Mouse (Mus musculus): Measurements from ENCODE around the gene Fastk.

- TF ChIP-seq CTCF (conservative IDR thresholded peaks at IDR 0.05; ENCODE audit: insufficient read depth, insufficient read length, low read depth, low read length) (no peak), POLR2A (IDR thresholded peaks at IDR 0.05; ENCODE audit: low read depth, low read length) (no peak)
These were observed 55.4 kb downstream of the Fastk start for GRCm38 (mm10) chr5:24389658-24390020.

Measured in kidney, adult 2 months (tissue).